Mouse (Mus musculus) kidney, postnatal 0 days (tissue): ENCODE results near the gene Ier2. TPM values are rescaled to one million over a fixed set of nuclear protein-coding genes. Genes with fewer than 3 reads are reported as not detected.

Experiments
- ATAC-seq: fragments of 200-750 bp; cut with Nextera tagmentation; replicated peaks from 2 replicates; pipeline ENCODE4 v1.8.0; 2017; ENCODE audit warnings: low read depth, moderate number of reproducible peaks, moderate TSS enrichment, moderate library complexity; ENCODE audit not compliant: low FRiP score
- DNase-seq: peaks from one replicate; pipeline ENCODE4 v3.0.0-alpha.2; 2016; ENCODE audit warnings: low spot score
- H3K27ac ChIP-seq: fragments of 300-500 bp; sonication (generic); 2 replicates; pipeline ENCODE4 v1.5.1; 2014; ENCODE audit warnings: mild to moderate bottlenecking
- H3K27me3 ChIP-seq: fragments of 300-500 bp; sonication (generic); 2 replicates; pipeline ENCODE4 v1.6.1; 2014; ENCODE audit warnings: low read length, mixed read lengths; ENCODE audit not compliant: insufficient read depth
- H3K36me3 ChIP-seq: fragments of 300-500 bp; sonication (generic); 2 replicates; pipeline ENCODE4 v1.6.1; 2014; ENCODE audit warnings: low read length, mixed read lengths; ENCODE audit not compliant: insufficient read depth
- H3K4me1 ChIP-seq: fragments of 300-500 bp; sonication (generic); replicated peaks from 2 replicates; pipeline ENCODE4 v1.6.1; 2014; ENCODE audit warnings: antibody characterized with exemption, low read length, mixed read lengths; ENCODE audit not compliant: insufficient read depth
- H3K4me2 ChIP-seq: fragments of 300-500 bp; sonication (generic); 2 replicates; pipeline ENCODE4 v1.6.1; 2014; ENCODE audit warnings: mild to moderate bottlenecking, low read length, moderate library complexity, mixed read lengths
- H3K4me3 ChIP-seq: fragments of 300-500 bp; sonication (generic); replicated peaks from 2 replicates; pipeline ENCODE4 v1.5.1; 2014; ENCODE audit warnings: low read depth, low read length
- H3K9ac ChIP-seq: fragments of 300-500 bp; sonication (generic); 2 replicates; pipeline ENCODE4 v1.6.1; 2014; ENCODE audit warnings: low read depth, low read length
- H3K9me3 ChIP-seq: fragments of 300-500 bp; sonication (generic); replicated peaks from 2 replicates; pipeline ENCODE4 v1.6.1; 2016; ENCODE audit warnings: low read length, inconsistent platforms, mixed read lengths
- CTCF ChIP-seq: IDR thresholded peaks from 2 replicates; pipeline ENCODE4 v1.5.1; 2016; ENCODE audit warnings: antibody characterized with exemption, low read depth, mild to moderate bottlenecking, moderate library complexity
- WGBS: fragments of 180-500 bp; shearing (Covaris S2); extraction: QIAGEN DNeasy Blood & Tissue Kit; methylation state at CpG from one replicate; pipeline ENCODE4 v1.1.7; 2014; 5-methylcytosine and 5-hydroxymethylcytosine counted together
- polyA plus RNA-seq: library from polyadenylated mRNA; unstranded; fragments of >200 nt; fragmentation: Nextera tagmentation; extraction: Ambion mirVana; gene quantifications from 2 replicates; pipeline ENCODE4 v1.2.1, GENCODE M21; 2015

The Ier2 gene
- polyA plus RNA-seq, 1 experiment from 2014 or later, result 83.8 TPM

- ATAC-seq, result no peak
- H3K27ac ChIP-seq, result no peak overlapping the region
- H3K4me1 ChIP-seq, result peaks cover 5% of the 10 kb centered on the region
- no peak overlapping the region for H3K9ac ChIP-seq
- peak; percentile 10; the same call in 1 of the 2 replicates for TF ChIP-seq CTCF
- H3K4me2 ChIP-seq, result no peak overlapping the region; the same call in 1 of the 2 replicates
- no peak overlapping the region for H3K4me3 ChIP-seq
- 55% methylated on average over 6 of the region's 6 CpGs for WGBS
- H3K9me3 ChIP-seq, result no peaks in the 10 kb centered on the region
- peak; percentile 25 for DNase-seq
- H3K27me3 ChIP-seq, result no peaks in the 10 kb centered on the region
- H3K36me3 ChIP-seq, result no peaks in the 10 kb centered on the region
Observed at GRCm38 (mm10) chr8:84646800-84647199, 15.9 kb downstream of the Ier2 start.

DNA sequence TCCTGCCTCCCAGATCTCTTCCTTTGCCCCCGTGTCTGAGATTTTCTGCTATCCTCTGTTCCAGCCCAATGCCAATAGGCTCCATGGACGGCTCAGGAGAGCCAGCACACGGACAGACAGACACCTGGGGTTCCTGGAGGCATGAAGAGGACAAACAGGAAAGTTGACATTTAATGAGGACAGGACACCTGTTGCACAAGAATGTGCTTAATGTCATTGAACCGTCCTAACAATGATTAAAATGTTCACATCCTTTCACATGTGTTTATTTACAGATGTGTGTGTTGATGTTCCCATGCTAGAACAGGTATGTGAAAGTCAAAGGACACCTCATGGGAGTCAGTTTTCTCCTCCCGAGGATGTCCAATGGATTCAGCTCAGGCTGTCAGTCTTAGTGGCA is 19.6 kb downstream of the Ier2 start:
- TF ChIP-seq CTCF, result no peak
- H3K9ac ChIP-seq, result no peak overlapping the region
- H3K27ac ChIP-seq, result no peak overlapping the region
- H3K36me3 ChIP-seq, result no peaks in the 10 kb centered on the region
- ATAC-seq (no peak), DNase-seq (no peak)
- peaks cover 5% of the 10 kb centered on the region for H3K4me1 ChIP-seq
- no peak overlapping the region for H3K4me3 ChIP-seq
- H3K9me3 ChIP-seq, result no peaks in the 10 kb centered on the region
- WGBS, result 72% methylated on average over 5 of the region's 5 CpGs
- no peak overlapping the region for H3K4me2 ChIP-seq
- no peaks in the 10 kb centered on the region for H3K27me3 ChIP-seq

- Histone ChIP-seq H3K9me3 (no peaks in the 10 kb centered on the region), H3K9ac (no peak overlapping the region), H3K27me3 (no peaks in the 10 kb centered on the region), H3K4me2 (no peak overlapping the region), H3K36me3 (no peaks in the 10 kb centered on the region), H3K4me1 (no peaks in the 10 kb centered on the region), H3K4me3 (no peak overlapping the region), H3K27ac (no peak overlapping the region)
- 48% methylated on average over 1 of the region's 1 CpGs for WGBS
- DNase-seq (no peak), ATAC-seq (no peak)
- TF ChIP-seq CTCF, result peak; percentile 32; the same call in 1 of the 2 replicates
Observed at GRCm38 (mm10) chr8:84641578-84642361, 20.9 kb downstream of the Ier2 start.

- no peak for ATAC-seq
Observed at GRCm38 (mm10) chr8:84640617-84641294, 21.9 kb downstream of the Ier2 start.

DNA sequence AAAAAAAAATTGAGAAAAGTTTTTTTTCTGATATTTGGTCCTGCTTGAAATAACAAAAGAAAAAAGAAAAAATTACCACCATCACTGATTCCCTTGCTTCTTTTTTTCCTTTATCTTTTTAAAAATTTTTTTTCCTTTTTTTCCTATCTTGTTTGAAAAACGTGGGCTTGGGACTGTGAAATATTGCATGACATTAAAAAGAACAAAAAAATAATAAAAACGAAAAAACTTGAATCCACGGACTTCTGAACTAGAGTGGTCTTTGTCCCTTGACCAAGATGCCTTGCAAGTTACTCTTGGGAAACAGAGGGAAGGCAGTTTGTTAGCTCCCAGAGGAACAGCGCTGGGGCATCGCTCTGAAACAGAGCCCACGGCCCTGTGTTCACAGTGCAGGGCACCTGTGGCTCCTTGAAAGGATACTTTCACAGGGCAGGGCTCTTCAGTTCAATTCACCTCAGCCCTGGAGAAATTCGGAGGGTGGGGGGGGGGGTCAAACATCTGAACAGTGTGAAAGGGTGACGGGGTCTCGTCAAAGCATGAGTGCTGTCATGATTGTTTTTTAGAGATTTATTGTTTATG is 22.6 kb downstream of the Ier2 start:
- no peak for ATAC-seq
- 19% methylated on average over 9 of the region's 9 CpGs for WGBS
- H3K9ac ChIP-seq, result no peak overlapping the region
- no peak for TF ChIP-seq CTCF
- H3K4me1 ChIP-seq, result no peaks in the 10 kb centered on the region; the same call in 1 of the 2 replicates
- H3K27ac ChIP-seq, result no peak overlapping the region
- no peaks in the 10 kb centered on the region for H3K9me3 ChIP-seq
- H3K27me3 ChIP-seq, result no peaks in the 10 kb centered on the region
- H3K36me3 ChIP-seq, result no peaks in the 10 kb centered on the region
- peak overlapping the region; percentile 58 for H3K4me2 ChIP-seq
- DNase-seq, result no peak
- peak overlapping the region; percentile 43 for H3K4me3 ChIP-seq

More at GRCm38 (mm10) chr8:84640617-84641294, 21.9 kb downstream of the Ier2 start:
- no peaks in the 10 kb centered on the region for H3K9me3 ChIP-seq
- no peaks in the 10 kb centered on the region for H3K27me3 ChIP-seq
- H3K27ac ChIP-seq, result no peak overlapping the region
- no peaks in the 10 kb centered on the region for H3K4me1 ChIP-seq
- DNase-seq, result no peak
- H3K36me3 ChIP-seq, result no peaks in the 10 kb centered on the region
- no peak for TF ChIP-seq CTCF
- no peak overlapping the region for H3K4me3 ChIP-seq
- WGBS, result 76% methylated on average over 7 of the region's 7 CpGs
- H3K4me2 ChIP-seq, result no peak overlapping the region
- no peak overlapping the region for H3K9ac ChIP-seq
